Mouse (Mus musculus): ENCODE results near the gene Pard3b. TPM values are rescaled to one million over a fixed set of nuclear protein-coding genes. Genes with fewer than 3 reads are reported as not detected.

Gene Pard3b
- polyA plus RNA-seq, 1 experiment from 2014 or later, result 19.3 TPM

- H3K4me2 ChIP-seq, result no peak overlapping the region
- ATAC-seq (ENCODE audit: low FRiP score), result no peak
- WGBS, result 89% methylated on average over 5 of the region's 5 CpGs
- H3K9ac ChIP-seq, result no peak overlapping the region
- no peak overlapping the region for H3K27ac ChIP-seq
- no peak overlapping the region for H3K4me3 ChIP-seq (replicated peaks)
- H3K9me3 ChIP-seq, result no peaks in the 10 kb centered on the region
- peaks cover 6% of the 10 kb centered on the region for H3K4me1 ChIP-seq
- H3K36me3 ChIP-seq (replicated peaks), result no peaks in the 10 kb centered on the region
- no peaks in the 10 kb centered on the region for H3K27me3 ChIP-seq
Measured at GRCm38 (mm10) chr1:62235121-62235520, 596.5 kb downstream of the Pard3b start.

- Histone ChIP-seq H3K9ac (no peak overlapping the region), H3K9me3 (no peaks in the 10 kb centered on the region), H3K4me1 (peaks cover 8% of the 10 kb centered on the region; the same call in 1 of the 2 replicates), H3K4me2 (no peak overlapping the region), H3K27ac (no peak overlapping the region), H3K36me3 (replicated peaks) (no peaks in the 10 kb centered on the region), H3K4me3 (replicated peaks) (no peak overlapping the region), H3K27me3 (no peaks in the 10 kb centered on the region)
- 34% methylated on average over 12 of the region's 12 CpGs for WGBS
- ATAC-seq (ENCODE audit: low FRiP score), result no peak
Measured at GRCm38 (mm10) chr1:62244191-62244984, 605.8 kb downstream of the Pard3b start.

GRCm38 (mm10) chr1:62252432-62252831 is 613.8 kb downstream of the Pard3b start:
- Histone ChIP-seq H3K9ac (no peak overlapping the region), H3K4me2 (no peak overlapping the region)
- WGBS, result 84% methylated on average over 1 of the region's 1 CpGs

GRCm38 (mm10) chr1:62254316-62254715 is 615.7 kb downstream of the Pard3b start:
- Histone ChIP-seq H3K4me3 (replicated peaks) (no peak overlapping the region), H3K4me1 (no peaks in the 10 kb centered on the region), H3K36me3 (replicated peaks) (no peaks in the 10 kb centered on the region), H3K27me3 (no peaks in the 10 kb centered on the region), H3K4me2 (no peak overlapping the region), H3K9me3 (no peaks in the 10 kb centered on the region), H3K27ac (no peak overlapping the region), H3K9ac (no peak overlapping the region)
- no peak for ATAC-seq (ENCODE audit: low FRiP score)
- 70% methylated on average over 4 of the region's 4 CpGs for WGBS

More at GRCm38 (mm10) chr1:62252432-62252831, 613.8 kb downstream of the Pard3b start:
- no peaks in the 10 kb centered on the region for H3K9me3 ChIP-seq
- H3K27me3 ChIP-seq, result no peaks in the 10 kb centered on the region
- no peak overlapping the region for H3K27ac ChIP-seq
- H3K4me3 ChIP-seq (replicated peaks), result no peak overlapping the region
- ATAC-seq (ENCODE audit: low FRiP score), result no peak
- H3K36me3 ChIP-seq (replicated peaks), result no peaks in the 10 kb centered on the region
- no peaks in the 10 kb centered on the region for H3K4me1 ChIP-seq

GRCm38 (mm10) chr1:62254888-62255287 is 616.3 kb downstream of the Pard3b start:
- no peak overlapping the region for H3K27ac ChIP-seq
- ATAC-seq (ENCODE audit: low FRiP score), result no peak
- 37% methylated on average over 1 of the region's 1 CpGs for WGBS

GRCm38 (mm10) chr1:62276466-62276865 is 637.8 kb downstream of the Pard3b start:
- WGBS, result 73% methylated on average over 3 of the region's 3 CpGs
- Histone ChIP-seq H3K36me3 (replicated peaks) (no peaks in the 10 kb centered on the region), H3K27ac (no peak overlapping the region), H3K9ac (no peak overlapping the region), H3K4me3 (replicated peaks) (no peak overlapping the region), H3K4me1 (no peaks in the 10 kb centered on the region), H3K9me3 (no peaks in the 10 kb centered on the region), H3K27me3 (no peaks in the 10 kb centered on the region), H3K4me2 (no peak overlapping the region)
- no peak for ATAC-seq (ENCODE audit: low FRiP score)

More at GRCm38 (mm10) chr1:62254888-62255287, 616.3 kb downstream of the Pard3b start:
- H3K9ac ChIP-seq, result no peak overlapping the region
- no peaks in the 10 kb centered on the region for H3K27me3 ChIP-seq
- no peak overlapping the region for H3K4me2 ChIP-seq
- no peaks in the 10 kb centered on the region for H3K9me3 ChIP-seq
- H3K4me3 ChIP-seq (replicated peaks), result no peak overlapping the region
- no peaks in the 10 kb centered on the region for H3K4me1 ChIP-seq
- no peaks in the 10 kb centered on the region for H3K36me3 ChIP-seq (replicated peaks)

- Histone ChIP-seq H3K36me3 (replicated peaks) (no peaks in the 10 kb centered on the region), H3K27me3 (no peaks in the 10 kb centered on the region)
- 83% methylated on average over 1 of the region's 1 CpGs for WGBS
Measured at GRCm38 (mm10) chr1:62278586-62278985, 640.0 kb downstream of the Pard3b start.

GRCm38 (mm10) chr1:62280586-62280985 is 642.0 kb downstream of the Pard3b start:
- H3K4me1 ChIP-seq, result no peaks in the 10 kb centered on the region
- no peak overlapping the region for H3K9ac ChIP-seq
- H3K36me3 ChIP-seq (replicated peaks), result no peaks in the 10 kb centered on the region
- H3K9me3 ChIP-seq, result no peaks in the 10 kb centered on the region
- H3K27ac ChIP-seq, result no peak overlapping the region
- H3K27me3 ChIP-seq, result no peaks in the 10 kb centered on the region
- ATAC-seq (ENCODE audit: low FRiP score), result no peak
- H3K4me2 ChIP-seq, result no peak overlapping the region
- no peak overlapping the region for H3K4me3 ChIP-seq (replicated peaks)

More at GRCm38 (mm10) chr1:62278586-62278985, 640.0 kb downstream of the Pard3b start:
- Histone ChIP-seq H3K9ac (no peak overlapping the region), H3K4me2 (no peak overlapping the region), H3K4me3 (replicated peaks) (no peak overlapping the region), H3K27ac (no peak overlapping the region), H3K4me1 (no peaks in the 10 kb centered on the region), H3K9me3 (no peaks in the 10 kb centered on the region)
- no peak for ATAC-seq (ENCODE audit: low FRiP score)

- H3K27me3 ChIP-seq, result no peaks in the 10 kb centered on the region
- WGBS, result 94% methylated on average over 6 of the region's 6 CpGs
- no peak overlapping the region for H3K4me3 ChIP-seq (replicated peaks)
- no peaks in the 10 kb centered on the region for H3K9me3 ChIP-seq
- no peaks in the 10 kb centered on the region for H3K36me3 ChIP-seq (replicated peaks)
- no peak overlapping the region for H3K27ac ChIP-seq
- no peak for ATAC-seq (ENCODE audit: low FRiP score)
- no peak overlapping the region for H3K4me2 ChIP-seq
- no peaks in the 10 kb centered on the region for H3K4me1 ChIP-seq
- no peak overlapping the region for H3K9ac ChIP-seq
Measured at GRCm38 (mm10) chr1:62282835-62283234, 644.2 kb downstream of the Pard3b start.

- 100% methylated on average over 2 of the region's 2 CpGs for WGBS
- H3K4me2 ChIP-seq, result no peak overlapping the region
- no peak overlapping the region for H3K27ac ChIP-seq
- no peak overlapping the region for H3K4me3 ChIP-seq (replicated peaks)
- no peaks in the 10 kb centered on the region for H3K27me3 ChIP-seq
- H3K36me3 ChIP-seq (replicated peaks), result no peaks in the 10 kb centered on the region
- H3K9ac ChIP-seq, result no peak overlapping the region
- ATAC-seq (ENCODE audit: low FRiP score), result no peak
- no peaks in the 10 kb centered on the region for H3K4me1 ChIP-seq
- H3K9me3 ChIP-seq, result no peaks in the 10 kb centered on the region
Measured at GRCm38 (mm10) chr1:62283624-62284023, 645.0 kb downstream of the Pard3b start.

GRCm38 (mm10) chr1:62309376-62309775 is 670.8 kb downstream of the Pard3b start:
- no peak overlapping the region for H3K9ac ChIP-seq
- H3K36me3 ChIP-seq (replicated peaks), result no peaks in the 10 kb centered on the region
- no peak overlapping the region for H3K4me2 ChIP-seq
- H3K9me3 ChIP-seq, result no peaks in the 10 kb centered on the region
- ATAC-seq (ENCODE audit: low FRiP score), result no peak
- WGBS, result 89% methylated on average over 6 of the region's 6 CpGs
- no peaks in the 10 kb centered on the region for H3K27me3 ChIP-seq
- no peaks in the 10 kb centered on the region for H3K4me1 ChIP-seq
- H3K27ac ChIP-seq, result no peak overlapping the region
- no peak overlapping the region for H3K4me3 ChIP-seq (replicated peaks)

GRCm38 (mm10) chr1:62325237-62325636 is 686.6 kb downstream of the Pard3b start:
- Histone ChIP-seq H3K9ac (no peak overlapping the region), H3K4me1 (peaks cover 8% of the 10 kb centered on the region), H3K4me2 (no peak overlapping the region; the same call in 1 of the 2 replicates), H3K4me3 (replicated peaks) (no peak overlapping the region), H3K36me3 (replicated peaks) (no peaks in the 10 kb centered on the region), H3K27ac (no peak overlapping the region), H3K27me3 (no peaks in the 10 kb centered on the region), H3K9me3 (no peaks in the 10 kb centered on the region)
- 14% methylated on average over 5 of the region's 5 CpGs for WGBS
- no peak for ATAC-seq (ENCODE audit: low FRiP score)

- Histone ChIP-seq H3K4me2 (no peak overlapping the region), H3K4me3 (replicated peaks) (no peak overlapping the region), H3K9me3 (no peaks in the 10 kb centered on the region), H3K27ac (no peak overlapping the region), H3K9ac (no peak overlapping the region), H3K4me1 (peaks cover 8% of the 10 kb centered on the region), H3K27me3 (no peaks in the 10 kb centered on the region), H3K36me3 (replicated peaks) (no peaks in the 10 kb centered on the region)
- ATAC-seq (ENCODE audit: low FRiP score), result no peak
- WGBS, result 83% methylated on average over 5 of the region's 5 CpGs
Measured at GRCm38 (mm10) chr1:62327743-62328142, 689.1 kb downstream of the Pard3b start.
